Mouse (Mus musculus): ENCODE measurements around the gene Usp24. TPM values are rescaled to one million over a fixed set of nuclear protein-coding genes. Genes with fewer than 3 reads are reported as not detected.

The Usp24 gene
- 10 to 100 TPM; 31.0 to 43.6 TPM for total RNA-seq (2021)
- long read RNA-seq, experiment 1, partial matches to known transcripts: 5 of 6 reads
- long read RNA-seq, experiment 1, other reads (novel, unspliced or antisense): 1 of 6 reads
- long read RNA-seq, experiment 2, partial matches to known transcripts: 5 of 5 reads
- long read RNA-seq, experiment 2, other reads (novel, unspliced or antisense): 0 of 5 reads

DNA sequence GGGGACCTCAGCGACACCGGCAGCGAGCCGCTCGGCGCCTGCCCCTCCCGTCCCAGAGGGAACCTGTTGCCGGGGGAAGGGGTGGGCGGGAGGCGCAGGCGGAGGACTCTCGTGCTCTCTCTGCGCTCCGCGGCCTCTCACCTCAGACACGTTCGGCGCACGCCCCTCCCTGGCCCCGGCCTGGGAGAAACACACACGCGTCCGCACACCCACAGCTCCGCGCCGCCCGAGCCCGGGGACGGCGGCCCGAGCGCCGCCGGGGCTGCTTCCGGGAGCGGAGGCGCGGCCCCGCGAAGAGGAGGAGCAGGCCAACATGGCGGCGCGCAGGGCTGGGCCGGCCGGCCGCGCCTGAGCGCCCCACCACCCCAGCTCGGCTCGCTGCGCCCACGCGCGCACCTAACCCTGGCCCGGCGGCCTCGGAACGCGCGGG is at the start of gene Usp24:
Gene Usp24 (plus strand): TSS at position 293 of the 430 bp plus-strand sequence.
- peak; percentile 84 for DNase-seq

DNA sequence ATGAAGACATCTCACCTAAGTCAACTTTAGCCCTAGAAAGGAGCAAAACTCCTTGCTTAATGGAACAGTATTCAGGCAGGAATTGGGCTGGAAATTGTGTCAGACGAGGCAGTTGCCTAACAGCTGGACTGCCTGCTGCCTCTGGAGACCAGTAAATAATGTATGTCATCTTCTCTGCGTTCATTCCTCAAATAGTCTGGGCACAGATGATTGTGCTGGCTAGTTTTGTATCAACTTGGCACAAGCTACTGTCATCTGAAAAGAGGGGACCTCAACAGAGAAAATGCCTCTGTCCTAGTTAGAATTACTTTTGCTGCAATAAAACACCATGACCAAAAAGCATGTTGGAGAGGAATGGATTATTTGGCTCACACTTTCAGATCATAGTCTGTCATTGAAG is 39.1 kb upstream of the Usp24 start:
- peak; percentile 38 for DNase-seq

GRCm38 (mm10) chr4:106279177-106279576 is 36.8 kb upstream of the Usp24 start:
- DNase-seq: no peak

DNA sequence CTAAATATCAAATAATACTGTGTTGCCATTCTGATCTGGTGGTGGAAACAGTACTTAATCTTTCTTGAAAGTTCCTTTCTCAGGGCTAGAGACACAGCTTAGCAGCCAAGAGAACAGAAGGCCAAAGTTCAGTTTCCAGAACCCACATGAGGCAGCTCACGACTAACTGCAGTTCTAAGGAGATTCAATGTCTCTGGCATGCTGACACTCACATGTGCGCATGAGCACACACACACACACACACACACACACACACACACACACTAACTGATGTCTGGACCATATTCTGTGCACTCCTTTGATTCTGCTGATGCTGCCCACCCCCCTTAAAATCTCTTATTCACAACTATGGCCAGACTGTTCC is 34.9 kb upstream of the Usp24 start:
- peak; percentile 5 for DNase-seq

DNA sequence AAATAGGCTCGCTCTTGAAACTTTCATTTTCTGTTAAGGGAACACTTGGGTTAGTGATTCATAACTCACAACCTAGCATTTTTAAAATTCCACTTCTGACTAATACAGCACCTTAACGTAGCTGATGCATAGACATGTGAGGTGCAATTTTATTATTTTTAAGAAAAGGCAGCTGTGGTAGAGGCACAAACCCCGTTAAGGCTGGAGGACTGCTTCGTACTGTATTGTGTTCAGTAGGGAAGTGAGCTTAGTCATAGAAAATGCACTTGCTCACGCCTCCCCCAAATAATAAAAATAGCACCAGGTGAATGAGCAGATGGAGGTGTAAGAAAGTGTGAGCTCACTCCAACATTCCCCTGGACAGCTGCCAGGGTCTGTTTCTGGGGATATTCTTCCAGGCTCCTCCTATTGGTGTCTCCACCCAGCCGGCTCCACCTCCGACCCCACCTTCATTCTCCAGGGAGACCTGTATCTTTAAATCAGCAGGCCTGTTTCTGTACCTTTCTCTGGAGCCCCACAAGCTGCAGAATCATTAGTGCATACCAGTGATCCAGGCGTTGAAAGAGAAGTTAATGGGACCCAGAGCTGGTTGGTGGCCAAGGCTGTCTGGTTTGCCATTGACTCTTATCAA is 34.4 kb upstream of the Usp24 start:
- DNase-seq: peak; percentile 20

DNA sequence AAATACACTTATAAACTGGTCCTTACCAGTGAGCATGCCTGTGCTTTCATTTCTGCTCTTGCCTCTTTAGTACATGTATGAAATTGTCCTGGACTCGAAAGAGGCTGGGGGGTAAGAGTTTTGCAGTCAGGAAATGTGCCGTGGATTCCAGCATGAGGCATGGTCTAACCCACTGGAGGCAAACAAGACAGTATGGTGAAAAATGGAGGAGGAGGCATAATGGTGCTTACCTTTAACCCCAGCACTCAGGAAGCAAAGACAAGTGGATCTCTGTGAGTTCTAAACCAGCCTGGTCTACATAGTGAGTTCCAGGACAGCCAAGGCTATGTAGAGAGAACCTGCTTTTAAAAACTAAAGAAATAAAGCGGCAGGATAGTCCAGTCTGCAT is 33.9 kb upstream of the Usp24 start:
- no peak for DNase-seq

DNA sequence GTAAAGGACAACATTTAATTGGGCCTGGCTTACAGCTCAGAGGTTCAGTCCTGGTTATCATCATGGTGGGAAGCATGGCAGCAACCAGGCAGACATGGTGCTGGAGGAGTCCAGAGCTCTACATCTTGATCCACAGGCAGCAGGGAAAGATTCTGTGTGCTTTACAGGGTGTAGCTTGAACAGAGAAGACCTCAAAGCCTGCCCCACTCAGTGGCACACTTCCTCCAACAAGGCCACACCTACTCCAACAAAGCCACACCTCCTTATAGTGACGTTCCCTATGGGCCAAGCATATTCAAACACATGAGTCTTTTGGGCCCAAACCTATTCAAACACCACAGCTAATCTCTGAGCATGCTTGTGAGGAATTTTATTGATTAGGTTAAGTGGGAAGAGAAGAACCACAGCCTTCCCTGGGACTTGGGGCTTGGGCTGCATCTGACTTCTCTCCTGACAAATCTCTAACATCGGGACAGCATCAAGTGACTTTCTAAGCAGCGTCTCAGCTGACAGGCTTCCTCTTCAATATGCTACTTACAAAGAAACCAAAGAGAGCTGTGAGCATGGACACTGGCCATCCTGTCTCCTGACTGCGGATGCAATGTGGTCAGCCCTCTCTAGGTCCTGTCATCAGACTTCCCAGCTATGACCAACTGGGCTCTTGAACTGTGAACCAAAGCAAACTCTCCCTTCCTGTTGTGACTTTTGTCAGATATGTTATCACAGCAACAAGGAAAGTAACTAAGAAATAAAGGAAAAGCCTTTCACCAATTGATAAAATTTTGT is 28.9 kb upstream of the Usp24 start:
- DNase-seq: no peak

DNA sequence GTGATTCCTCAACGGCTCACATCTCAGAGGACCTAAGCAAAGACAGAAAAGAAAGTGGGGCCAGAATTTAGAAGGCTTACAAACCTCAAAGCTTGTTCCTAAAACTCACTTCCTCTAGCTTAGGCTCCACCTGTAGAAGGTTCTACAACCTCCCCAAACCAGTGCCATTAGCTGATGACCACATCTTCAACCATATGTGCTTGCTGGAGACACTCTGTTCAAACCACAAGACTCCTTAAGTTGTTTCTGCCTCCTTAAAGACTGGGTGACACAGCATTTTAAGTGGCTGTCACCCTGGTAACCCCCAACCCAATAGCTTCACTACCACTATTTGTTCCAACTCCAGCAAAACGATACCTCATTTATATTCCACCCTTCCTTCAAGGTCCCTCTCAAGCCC is 25.8 kb upstream of the Usp24 start:
- DNase-seq: no peak

DNA sequence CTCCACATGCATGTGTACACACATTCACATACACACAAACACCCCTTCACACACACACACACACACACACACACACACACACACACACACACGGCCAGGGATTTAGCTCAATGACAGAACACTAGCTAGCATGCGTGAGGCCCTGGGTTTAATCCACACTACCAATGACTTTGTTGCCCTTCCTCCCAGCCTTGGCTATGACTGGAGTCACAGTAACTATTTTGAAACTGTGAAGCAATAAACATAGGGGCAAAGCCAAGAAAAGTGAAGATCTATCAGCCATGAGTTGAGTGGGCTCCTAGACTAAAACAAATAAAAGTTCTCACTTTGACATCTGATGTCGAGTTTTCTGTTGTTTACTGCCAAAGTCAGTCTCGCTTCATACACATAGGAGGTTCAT is 23.2 kb upstream of the Usp24 start:
- peak; percentile 24 for DNase-seq

DNA sequence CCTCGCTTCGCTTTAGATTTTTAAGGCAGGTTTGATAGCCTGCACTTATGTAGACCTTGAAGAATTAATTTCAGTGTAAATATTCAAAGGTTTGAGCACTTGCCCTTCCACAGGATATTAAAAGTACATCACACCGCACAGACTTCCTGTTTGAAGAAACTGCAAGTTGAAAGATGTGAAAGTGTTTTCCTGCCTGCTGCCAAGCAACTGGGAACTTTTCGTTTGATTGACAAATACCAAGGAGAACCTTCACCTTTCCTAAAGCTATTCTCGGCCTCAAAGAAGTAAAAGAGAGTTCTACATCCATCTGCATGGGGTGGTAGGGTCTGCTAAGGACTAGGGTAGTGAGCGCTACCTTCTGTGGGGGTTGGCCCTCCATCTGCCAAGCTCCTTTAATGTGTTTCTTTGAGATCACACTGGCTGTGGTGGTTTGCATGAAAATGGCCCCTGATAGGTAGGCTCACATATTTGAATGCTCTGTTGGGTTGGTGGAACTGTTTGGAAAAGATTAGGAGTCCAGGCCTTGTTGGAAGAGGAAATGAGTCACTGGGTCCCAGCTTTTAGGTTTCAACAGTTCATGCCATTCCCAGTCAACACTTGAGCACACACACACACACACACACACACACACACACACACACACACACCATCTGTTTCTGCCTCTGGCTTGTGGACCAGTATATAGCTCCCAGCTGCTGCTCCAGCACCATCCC is 22.5 kb upstream of the Usp24 start:
- no peak for DNase-seq

DNA sequence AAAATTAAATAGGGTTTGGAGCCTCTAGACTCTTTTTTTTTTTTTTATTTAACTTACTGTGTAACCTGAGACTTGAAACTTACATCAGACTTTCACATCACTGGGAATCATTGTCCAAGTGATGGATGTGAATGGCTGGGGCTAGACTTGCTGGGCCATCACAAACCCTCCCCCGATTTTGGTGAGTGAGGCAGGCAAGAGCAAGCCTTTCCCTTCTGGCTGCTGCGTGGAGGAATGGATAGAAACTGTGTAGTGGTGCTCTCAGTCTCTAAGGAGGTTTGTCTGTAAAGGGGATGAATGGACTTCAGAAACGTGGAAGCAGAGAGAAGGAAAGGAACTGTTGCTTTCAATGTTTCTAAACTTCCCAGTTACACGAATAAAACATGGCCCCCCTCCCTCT is 20.3 kb upstream of the Usp24 start:
- DNase-seq: no peak

- DNase-seq: no peak
Measured at GRCm38 (mm10) chr4:106296412-106297086, 19.5 kb upstream of the Usp24 start.

GRCm38 (mm10) chr4:106301346-106301745 is 14.7 kb upstream of the Usp24 start:
- no peak for DNase-seq

DNA sequence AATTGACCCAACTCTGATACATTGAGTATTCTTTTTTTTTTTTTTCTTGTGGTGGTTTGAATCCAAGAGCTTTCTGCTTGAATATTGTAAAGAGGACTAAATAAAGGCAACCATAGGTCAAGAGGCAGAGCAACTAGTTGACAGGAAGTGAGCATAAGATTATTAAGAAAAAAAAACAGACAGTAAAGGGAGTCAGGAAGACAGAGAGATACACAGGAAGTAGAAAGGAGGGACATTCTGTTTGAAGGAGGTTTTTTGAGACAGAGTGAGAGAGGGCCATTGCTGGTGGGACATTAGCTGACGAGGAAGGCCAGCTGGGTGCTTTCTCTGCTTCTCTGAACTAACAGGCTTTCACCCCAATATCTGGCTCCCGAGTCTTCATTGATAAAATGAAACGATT is 7.9 kb upstream of the Usp24 start:
- no peak for DNase-seq

DNA sequence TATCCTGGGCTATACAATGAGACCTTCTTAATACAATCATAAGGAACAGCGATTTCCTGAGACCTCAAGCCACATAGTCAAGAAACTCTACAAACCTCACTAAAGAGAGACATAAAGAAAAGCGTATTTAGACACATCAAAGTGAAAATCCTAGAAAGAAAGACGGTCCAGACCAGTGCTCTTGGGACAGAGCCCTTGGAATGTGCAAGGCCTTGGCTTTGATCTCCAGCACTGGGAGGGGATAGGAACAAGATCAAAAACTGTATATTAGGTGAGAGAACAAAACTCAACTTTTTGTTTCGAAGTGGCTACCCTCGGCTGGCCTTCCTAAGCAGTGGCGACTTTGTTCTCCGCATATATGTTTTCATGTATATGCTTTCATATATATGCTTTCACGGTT is 3.4 kb upstream of the Usp24 start:
- DNase-seq: no peak

DNA sequence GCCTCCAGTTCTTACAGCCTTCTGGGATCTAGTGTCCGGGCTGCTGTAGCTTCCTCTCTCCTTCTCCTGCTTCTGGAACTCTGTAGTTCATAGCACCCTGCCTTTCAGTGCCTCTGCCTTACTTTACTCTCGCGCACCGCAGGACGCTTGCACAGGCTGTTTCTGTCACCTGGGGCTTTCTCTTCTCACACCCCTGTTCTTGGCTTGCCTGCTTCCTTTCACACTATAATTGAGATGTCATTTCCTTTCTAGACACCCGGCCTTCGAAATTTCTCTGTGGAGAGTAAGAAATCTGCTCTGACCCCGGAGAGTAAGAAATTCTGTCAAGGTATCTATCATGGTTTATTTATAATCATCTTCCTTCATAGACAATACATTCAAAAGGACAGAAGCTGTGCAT is 2.9 kb upstream of the Usp24 start:
- DNase-seq: no peak

DNA sequence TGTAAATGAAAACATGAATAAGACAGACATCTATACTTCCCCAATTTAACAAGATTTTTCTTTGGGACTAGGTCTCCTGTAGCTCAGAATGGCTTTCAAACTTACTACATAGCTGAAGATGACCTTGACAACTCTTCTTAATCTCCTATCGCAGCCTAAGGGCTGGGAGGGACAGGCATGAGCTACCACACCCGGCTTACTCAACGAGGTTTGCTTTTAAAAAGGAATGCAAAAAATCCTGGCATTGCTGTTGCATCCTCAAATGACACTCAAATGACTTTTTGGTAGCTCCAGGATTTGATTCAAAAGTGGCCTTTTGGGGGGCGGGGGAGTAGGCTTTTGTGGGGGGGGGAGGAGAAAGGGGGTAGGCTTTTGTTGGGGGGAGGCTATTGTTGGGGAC is 2.1 kb upstream of the Usp24 start:
- DNase-seq: no peak

GRCm38 (mm10) chr4:106314291-106314690 is 1.7 kb upstream of the Usp24 start:
- DNase-seq: no peak

- DNase-seq: peak; percentile 73
Measured at GRCm38 (mm10) chr4:106316351-106317178, 552 bp downstream of the Usp24 start.

GRCm38 (mm10) chr4:106317179-106318055 is 1.4 kb downstream of the Usp24 start:
- DNase-seq: peak; percentile 53

Data from adrenal gland, postnatal 10 days (tissue).